Mouse (Mus musculus) midbrain, embryonic 13.5 days (tissue): ENCODE data around the gene Grin2a. TPM values are rescaled to one million over a fixed set of nuclear protein-coding genes. Genes with fewer than 3 reads are reported as not detected.

Source experiments
- ATAC-seq: fragments of 200-750 bp; cut with Nextera tagmentation; 2 replicates; pipeline ENCODE4 v1.8.0; 2017; ENCODE audit warnings: mild to moderate bottlenecking, moderate TSS enrichment, moderate library complexity
- H3K27ac ChIP-seq: fragments of 300-500 bp; sonication (generic); 2 replicates; pipeline ENCODE4 v1.5.1; 2015; ENCODE audit warnings: inconsistent platforms, mild to moderate bottlenecking, moderate library complexity
- H3K27me3 ChIP-seq: fragments of 300-500 bp; sonication (generic); 2 replicates; pipeline ENCODE4 v1.6.1; 2015; ENCODE audit warnings: mild to moderate bottlenecking, inconsistent platforms
- H3K36me3 ChIP-seq: fragments of 300-500 bp; sonication (generic); 2 replicates; pipeline ENCODE4 v1.6.1; 2015; ENCODE audit warnings: mild to moderate bottlenecking, inconsistent platforms
- H3K4me1 ChIP-seq: fragments of 300-500 bp; sonication (generic); replicated peaks from 2 replicates; pipeline ENCODE4 v1.6.1; 2015; ENCODE audit warnings: inconsistent platforms
- H3K4me2 ChIP-seq: fragments of 300-500 bp; sonication (generic); replicated peaks from 2 replicates; pipeline ENCODE4 v1.6.1; 2015; ENCODE audit warnings: moderate library complexity, mild to moderate bottlenecking, inconsistent platforms
- H3K4me3 ChIP-seq: fragments of 300-500 bp; sonication (generic); replicated peaks from 2 replicates; pipeline ENCODE4 v1.5.1; 2015; ENCODE audit warnings: mild to moderate bottlenecking, inconsistent platforms
- H3K9ac ChIP-seq: fragments of 300-500 bp; sonication (generic); replicated peaks from 2 replicates; pipeline ENCODE4 v1.6.1; 2015; ENCODE audit warnings: mild to moderate bottlenecking, inconsistent platforms
- H3K9me3 ChIP-seq: fragments of 300-500 bp; sonication (generic); 2 replicates; pipeline ENCODE4 v1.6.1; 2016; ENCODE audit warnings: mild to moderate bottlenecking, inconsistent platforms
- WGBS: fragments of 180-500 bp; shearing (Covaris S2); methylation state at CpG from one replicate; pipeline ENCODE4 v1.1.7; 2015; 5-methylcytosine and 5-hydroxymethylcytosine counted together
- polyA plus RNA-seq: library from polyadenylated mRNA; unstranded; fragments of >200 nt; fragmentation: Nextera tagmentation; extraction: Ambion mirVana; gene quantifications from 2 replicates; pipeline ENCODE4 v1.2.1, GENCODE M21; 2015

Grin2a gene
- polyA plus RNA-seq, 1 experiment from 2014 or later = 3.8 TPM

GRCm38 (mm10) chr16:9841496-9841895, 153.9 kb downstream of the Grin2a start:
- no peak overlapping the region for H3K9ac ChIP-seq
- no peak overlapping the region for H3K27ac ChIP-seq
- H3K9me3 ChIP-seq = no peaks in the 10 kb centered on the region
- no peak overlapping the region for H3K4me3 ChIP-seq
- H3K4me1 ChIP-seq = no peaks in the 10 kb centered on the region
- no peaks in the 10 kb centered on the region for H3K36me3 ChIP-seq
- WGBS = 65% methylated on average over 3 of the region's 3 CpGs
- H3K27me3 ChIP-seq = no peaks in the 10 kb centered on the region
- no peak for ATAC-seq
- no peak overlapping the region for H3K4me2 ChIP-seq

- Histone ChIP-seq H3K36me3 (no peaks in the 10 kb centered on the region), H3K4me2 (no peak overlapping the region), H3K27ac (no peak overlapping the region), H3K27me3 (no peaks in the 10 kb centered on the region), H3K9me3 (no peaks in the 10 kb centered on the region), H3K9ac (no peak overlapping the region), H3K4me1 (no peaks in the 10 kb centered on the region), H3K4me3 (no peak overlapping the region)
- WGBS = 48% methylated on average over 8 of the region's 8 CpGs
- no peak for ATAC-seq
These were observed 158.8 kb downstream of the Grin2a start for GRCm38 (mm10) chr16:9836542-9836941.

GRCm38 (mm10) chr16:9834236-9834635, 161.1 kb downstream of the Grin2a start:
- Histone ChIP-seq H3K9ac (no peak overlapping the region), H3K27me3 (no peaks in the 10 kb centered on the region), H3K4me2 (no peak overlapping the region), H3K4me1 (no peaks in the 10 kb centered on the region), H3K4me3 (no peak overlapping the region), H3K36me3 (no peaks in the 10 kb centered on the region), H3K27ac (no peak overlapping the region), H3K9me3 (no peaks in the 10 kb centered on the region)
- ATAC-seq = no peak
- 85% methylated on average over 2 of the region's 2 CpGs for WGBS

GRCm38 (mm10) chr16:9825110-9825483, 170.3 kb downstream of the Grin2a start:
- no peaks in the 10 kb centered on the region for H3K27me3 ChIP-seq
- 70% methylated on average over 2 of the region's 2 CpGs for WGBS
- no peak overlapping the region for H3K4me2 ChIP-seq
- no peaks in the 10 kb centered on the region for H3K9me3 ChIP-seq
- no peaks in the 10 kb centered on the region for H3K4me1 ChIP-seq
- no peak overlapping the region for H3K27ac ChIP-seq
- H3K36me3 ChIP-seq = no peaks in the 10 kb centered on the region
- no peak for ATAC-seq
- H3K9ac ChIP-seq = no peak overlapping the region
- no peak overlapping the region for H3K4me3 ChIP-seq

GRCm38 (mm10) chr16:9824436-9825109, 170.8 kb downstream of the Grin2a start:
- Histone ChIP-seq H3K4me3 (no peak overlapping the region), H3K27ac (no peak overlapping the region), H3K9ac (no peak overlapping the region), H3K4me1 (no peaks in the 10 kb centered on the region), H3K4me2 (no peak overlapping the region), H3K36me3 (no peaks in the 10 kb centered on the region), H3K9me3 (no peaks in the 10 kb centered on the region), H3K27me3 (no peaks in the 10 kb centered on the region)
- WGBS = 91% methylated on average over 4 of the region's 4 CpGs
- ATAC-seq = no peak

GRCm38 (mm10) chr16:9823686-9824085, 171.7 kb downstream of the Grin2a start:
- no peak overlapping the region for H3K27ac ChIP-seq
- no peak overlapping the region for H3K4me3 ChIP-seq
- H3K4me2 ChIP-seq = no peak overlapping the region
- ATAC-seq = no peak
- H3K27me3 ChIP-seq = no peaks in the 10 kb centered on the region
- no peaks in the 10 kb centered on the region for H3K9me3 ChIP-seq
- no peak overlapping the region for H3K9ac ChIP-seq
- H3K4me1 ChIP-seq = no peaks in the 10 kb centered on the region
- H3K36me3 ChIP-seq = no peaks in the 10 kb centered on the region

GRCm38 (mm10) chr16:9819508-9819907, 175.9 kb downstream of the Grin2a start:
- WGBS = 26% methylated on average over 3 of the region's 3 CpGs

GRCm38 (mm10) chr16:9801338-9801737, 194.0 kb downstream of the Grin2a start:
- no peaks in the 10 kb centered on the region for H3K4me1 ChIP-seq
- no peak overlapping the region for H3K4me2 ChIP-seq
- H3K27ac ChIP-seq = no peak overlapping the region
- no peaks in the 10 kb centered on the region for H3K9me3 ChIP-seq
- WGBS = 90% methylated on average over 8 of the region's 8 CpGs
- ATAC-seq = no peak
- H3K36me3 ChIP-seq = no peaks in the 10 kb centered on the region
- no peak overlapping the region for H3K4me3 ChIP-seq
- H3K9ac ChIP-seq = no peak overlapping the region
- H3K27me3 ChIP-seq = no peaks in the 10 kb centered on the region

More at GRCm38 (mm10) chr16:9819508-9819907, 175.9 kb downstream of the Grin2a start:
- no peaks in the 10 kb centered on the region for H3K9me3 ChIP-seq
- no peak overlapping the region for H3K4me2 ChIP-seq
- H3K36me3 ChIP-seq = no peaks in the 10 kb centered on the region
- ATAC-seq = no peak
- no peaks in the 10 kb centered on the region for H3K4me1 ChIP-seq
- no peak overlapping the region for H3K27ac ChIP-seq
- no peak overlapping the region for H3K9ac ChIP-seq
- H3K4me3 ChIP-seq = no peak overlapping the region
- no peaks in the 10 kb centered on the region for H3K27me3 ChIP-seq

- Histone ChIP-seq H3K9me3 (no peaks in the 10 kb centered on the region), H3K27me3 (no peaks in the 10 kb centered on the region), H3K4me3 (no peak overlapping the region), H3K36me3 (no peaks in the 10 kb centered on the region), H3K4me2 (no peak overlapping the region), H3K4me1 (no peaks in the 10 kb centered on the region), H3K27ac (no peak overlapping the region), H3K9ac (no peak overlapping the region)
- WGBS = 64% methylated on average over 1 of the region's 1 CpGs
- ATAC-seq = no peak
These were observed 195.1 kb downstream of the Grin2a start for GRCm38 (mm10) chr16:9800221-9800620.

GRCm38 (mm10) chr16:9792976-9793375, 202.4 kb downstream of the Grin2a start:
- no peak overlapping the region for H3K9ac ChIP-seq
- H3K4me1 ChIP-seq = no peaks in the 10 kb centered on the region
- no peak for ATAC-seq
- H3K9me3 ChIP-seq = no peaks in the 10 kb centered on the region
- WGBS = 90% methylated on average over 2 of the region's 2 CpGs
- no peaks in the 10 kb centered on the region for H3K27me3 ChIP-seq
- H3K36me3 ChIP-seq = no peaks in the 10 kb centered on the region
- H3K27ac ChIP-seq = no peak overlapping the region
- no peak overlapping the region for H3K4me3 ChIP-seq
- H3K4me2 ChIP-seq = no peak overlapping the region

- 48% methylated on average over 1 of the region's 1 CpGs for WGBS
- Histone ChIP-seq H3K27me3 (no peaks in the 10 kb centered on the region), H3K27ac (no peak overlapping the region), H3K9ac (no peak overlapping the region), H3K4me3 (no peak overlapping the region), H3K9me3 (no peaks in the 10 kb centered on the region), H3K4me2 (no peak overlapping the region), H3K4me1 (no peaks in the 10 kb centered on the region), H3K36me3 (no peaks in the 10 kb centered on the region)
- no peak for ATAC-seq
These were observed 209.1 kb downstream of the Grin2a start for GRCm38 (mm10) chr16:9786261-9786660.

GRCm38 (mm10) chr16:9785821-9786220, 209.5 kb downstream of the Grin2a start:
- no peak overlapping the region for H3K4me3 ChIP-seq
- WGBS = 88% methylated on average over 4 of the region's 4 CpGs
- H3K4me2 ChIP-seq = no peak overlapping the region
- no peak for ATAC-seq
- H3K27ac ChIP-seq = no peak overlapping the region
- H3K9ac ChIP-seq = no peak overlapping the region
- H3K36me3 ChIP-seq = no peaks in the 10 kb centered on the region
- no peaks in the 10 kb centered on the region for H3K27me3 ChIP-seq
- H3K9me3 ChIP-seq = no peaks in the 10 kb centered on the region
- H3K4me1 ChIP-seq = no peaks in the 10 kb centered on the region

GRCm38 (mm10) chr16:9768981-9769380, 226.4 kb downstream of the Grin2a start:
- no peaks in the 10 kb centered on the region for H3K27me3 ChIP-seq
- H3K9me3 ChIP-seq = no peaks in the 10 kb centered on the region
- 76% methylated on average over 1 of the region's 1 CpGs for WGBS
- H3K4me1 ChIP-seq = no peaks in the 10 kb centered on the region
- no peak overlapping the region for H3K27ac ChIP-seq
- H3K4me3 ChIP-seq = no peak overlapping the region
- no peak overlapping the region for H3K9ac ChIP-seq
- H3K36me3 ChIP-seq = no peaks in the 10 kb centered on the region
- ATAC-seq = no peak
- no peak overlapping the region for H3K4me2 ChIP-seq
